Mouse (Mus musculus) skeletal muscle tissue, adult 2 months (tissue): ENCODE data around the gene Esam.

Experiments used
- DNase-seq: peaks from one replicate; pipeline ENCODE4 v3.0.0-alpha.2; 2012; ENCODE audit warnings: low read depth, low spot score

Gene Esam

GRCm38 (mm10) chr9:37554279-37554678 lies 26.4 kb downstream of the Esam start:
- DNase-seq: no peak

- DNase-seq: no peak
These were observed 27.2 kb downstream of the Esam start, which contains the start of gene Siae for GRCm38 (mm10) chr9:37554838-37555748. Gene Siae, plus strand, starts transcription at chr9:37555698.

- DNase-seq: no peak
These were observed 28.5 kb downstream of the Esam start for GRCm38 (mm10) chr9:37556366-37556765.

- DNase-seq: no peak
These were observed 32.7 kb downstream of the Esam start for GRCm38 (mm10) chr9:37560617-37561016.

- DNase-seq: no peak
These were observed 35.9 kb downstream of the Esam start for GRCm38 (mm10) chr9:37563805-37564204.

GRCm38 (mm10) chr9:37567019-37567418 lies 39.1 kb downstream of the Esam start:
- no peak for DNase-seq

GRCm38 (mm10) chr9:37567454-37567853 lies 39.6 kb downstream of the Esam start:
- DNase-seq: no peak

- no peak for DNase-seq
These were observed 40.2 kb downstream of the Esam start for GRCm38 (mm10) chr9:37567892-37568604.

GRCm38 (mm10) chr9:37568605-37569214 lies 40.8 kb downstream of the Esam start:
- DNase-seq: no peak

- DNase-seq: no peak
These were observed 41.5 kb downstream of the Esam start for GRCm38 (mm10) chr9:37569231-37569835.

- DNase-seq: no peak
These were observed 44.5 kb downstream of the Esam start for GRCm38 (mm10) chr9:37572204-37572876.

GRCm38 (mm10) chr9:37576436-37576930 lies 48.6 kb downstream of the Esam start:
- peak; percentile 7 for DNase-seq

- DNase-seq: no peak
These were observed 55.7 kb downstream of the Esam start for GRCm38 (mm10) chr9:37583594-37583993.

GRCm38 (mm10) chr9:37586718-37587117 lies 58.8 kb downstream of the Esam start:
- no peak for DNase-seq
